In the genomic region with DNA sequence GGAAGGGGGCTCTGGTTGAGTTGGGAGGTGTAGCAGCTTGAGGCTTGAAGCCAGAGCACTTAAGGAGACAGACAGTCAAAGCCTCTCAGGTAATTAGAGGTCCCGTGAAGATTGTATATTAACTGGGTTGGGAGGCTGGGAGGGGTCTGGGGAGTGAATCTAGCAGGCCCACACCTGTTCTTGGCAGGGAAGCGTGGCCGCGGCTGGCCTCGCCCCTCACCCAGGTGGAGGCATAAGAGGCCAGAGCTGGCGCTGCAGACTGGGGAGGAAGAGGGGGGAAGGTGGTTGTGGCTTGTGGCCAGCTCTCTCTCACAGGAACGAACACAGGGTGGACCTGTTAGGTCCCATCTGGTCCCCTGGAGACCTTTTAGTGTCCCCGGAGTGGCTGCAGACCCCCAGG, we compare ENCODE assay signal across 20 mouse cellular contexts. TPM values are rescaled to one million over a fixed set of nuclear protein-coding genes. Genes with fewer than 3 reads are reported as not detected.
DNase-seq lines count a peak whose midpoint lies in the region; ATAC-seq lines count a peak whose summit lies in the region.
"Had no signal": no experiment of that assay in that cellular context is flagged by ENCODE, and none has a peak within 500 bp of the region (broad histone marks: within the 10 kb centered on the region; RNA-seq: fewer than 3 reads in every experiment).

No protein-coding gene starts in this region.

- 57% methylated on average over 8 of the region's 8 CpGs for WGBS in kidney, embryonic 14.5 days
- 52% methylated on average over 8 of the region's 8 CpGs for WGBS in intestine, embryonic 15.5 days
- 61% methylated on average over 8 of the region's 8 CpGs for WGBS in stomach, embryonic 14.5 days

- H3K9me3 ChIP-seq in kidney, embryonic 14.5 days (ENCODE audit: control insufficient read depth, low read length) = no peaks in the 10 kb centered on the region
- no peaks in the 10 kb centered on the region for H3K9me3 ChIP-seq in intestine, embryonic 15.5 days
- no peaks in the 10 kb centered on the region for H3K9me3 ChIP-seq in stomach, embryonic 14.5 days (ENCODE audit: control insufficient read depth, low read depth, low read length)
- H3K9me3 ChIP-seq: forebrain, embryonic 12.5 days; hindbrain, embryonic 10.5 days had no signal

- 0 out of 2 replicates have a peak overlapping the region, but pooled peaks have one; percentile 12 for H3K4me2 ChIP-seq in kidney, embryonic 14.5 days (replicated peaks; ENCODE audit: low read depth, low read length)
- peak overlapping the region; percentile 97 for H3K4me2 ChIP-seq in intestine, embryonic 15.5 days (replicated peaks)
- H3K4me2 ChIP-seq in stomach, embryonic 14.5 days (replicated peaks; ENCODE audit: low read depth, low read length) = peak overlapping the region; percentile 23
- H3K4me2 ChIP-seq: forebrain, embryonic 12.5 days; heart, embryonic 12.5 days; hindbrain, embryonic 14.5 days had no signal

- H3K4me3 ChIP-seq in kidney, embryonic 14.5 days (ENCODE audit: low read length) = no peak overlapping the region
- peak overlapping the region; percentile 9 for H3K4me3 ChIP-seq in intestine, embryonic 15.5 days (replicated peaks)
- no peak overlapping the region for H3K4me3 ChIP-seq in stomach, embryonic 14.5 days (ENCODE audit: low read depth, low read length)
- H3K4me3 ChIP-seq: forebrain, embryonic 12.5 days; heart, adult 2 months; heart, embryonic 12.5 days; hindbrain, embryonic 10.5 days had no signal

- H3K4me1 ChIP-seq in kidney, embryonic 14.5 days (ENCODE audit: control insufficient read depth, insufficient read depth, low read length) = peaks cover 46% of the 10 kb centered on the region
- peaks cover 58% of the 10 kb centered on the region for H3K4me1 ChIP-seq in intestine, embryonic 15.5 days (replicated peaks)
- peaks cover 21% of the 10 kb centered on the region for H3K4me1 ChIP-seq in stomach, embryonic 14.5 days (ENCODE audit: control insufficient read depth, insufficient read depth, low read length)

- DNase-seq in kidney, postnatal 36 days = no peak
- DNase-seq in A20 (ENCODE audit: low read depth, low spot score) = peak; percentile 37
- no peak for DNase-seq in left cerebral cortex, adult 18-20 months (ENCODE audit: low spot score in 2 of 2)
- DNase-seq in lung, postnatal 10 days = no peak
- DNase-seq in spleen, postnatal 14 days (ENCODE audit: low spot score in 2 of 2) = no peak
- DNase-seq: adrenal gland, adult 8-10 months; adrenal gland, postnatal 36 days; cerebellum, adult 2 months; cerebellum, postnatal 10 days; gastrocnemius, postnatal 10 days; heart, adult 2 months had no signal

- H3K27me3 ChIP-seq in kidney, embryonic 14.5 days (ENCODE audit: control insufficient read depth, insufficient read depth, low read length) = no peaks in the 10 kb centered on the region; the same call in 1 of the 2 replicates
- H3K27me3 ChIP-seq in intestine, embryonic 15.5 days (replicated peaks) = no peaks in the 10 kb centered on the region
- no peaks in the 10 kb centered on the region for H3K27me3 ChIP-seq in stomach, embryonic 14.5 days (ENCODE audit: control insufficient read depth, insufficient read depth, low read length)
- H3K27me3 ChIP-seq: CH12.LX had no signal

- H3K9ac ChIP-seq in kidney, embryonic 14.5 days (ENCODE audit: low read depth, low read length) = no peak overlapping the region
- peak overlapping the region; percentile 35 for H3K9ac ChIP-seq in intestine, embryonic 15.5 days
- H3K9ac ChIP-seq in stomach, embryonic 14.5 days (replicated peaks; ENCODE audit: low read depth, low read length) = no peak overlapping the region
- H3K9ac ChIP-seq: forebrain, embryonic 12.5 days; heart, embryonic 12.5 days; hindbrain, embryonic 14.5 days had no signal

- H3K36me3 ChIP-seq in kidney, embryonic 14.5 days (ENCODE audit: control insufficient read depth, insufficient read depth, low read length) = no peaks in the 10 kb centered on the region
- no peaks in the 10 kb centered on the region for H3K36me3 ChIP-seq in intestine, embryonic 15.5 days
- H3K36me3 ChIP-seq in stomach, embryonic 14.5 days (ENCODE audit: control insufficient read depth, insufficient read depth, low read length) = no peaks in the 10 kb centered on the region
- H3K36me3 ChIP-seq: forebrain, embryonic 12.5 days; heart, embryonic 12.5 days; hindbrain, embryonic 10.5 days had no signal

- H3K27ac ChIP-seq in kidney, embryonic 14.5 days (ENCODE audit: low read depth, low read length) = peak overlapping the region; percentile 24; the same call in 1 of the 2 replicates
- H3K27ac ChIP-seq in intestine, embryonic 15.5 days = peak overlapping the region; percentile 51
- H3K27ac ChIP-seq in stomach, embryonic 14.5 days (ENCODE audit: low read length) = peak overlapping the region; percentile 66; the same call in 1 of the 2 replicates
- H3K27ac ChIP-seq: forebrain, embryonic 12.5 days; heart, adult 2 months; hindbrain, embryonic 10.5 days; hindbrain, embryonic 14.5 days had no signal

- no peak for ATAC-seq in kidney, embryonic 14.5 days (ENCODE audit: low FRiP score, low TSS enrichment)
- ATAC-seq in intestine, embryonic 15.5 days = no peak
- ATAC-seq in stomach, embryonic 14.5 days (ENCODE audit: insufficient number of reproducible peaks, insufficient read depth, low FRiP score, low read depth) = no peak
- ATAC-seq: forebrain, embryonic 16.5 days had no signal

RNA-seq across cellular contexts. Expression of gene Itpr3, which starts 3.6 kb away (rescaled TPM):
- 5.3 and 9.9 TPM in 2 replicates for polyA plus RNA-seq in kidney, embryonic 14.5 days (2014; fragmentation: Nextera tagmentation; extraction: Ambion mirVana)
- 13.0 and 14.5 TPM in 2 replicates for polyA plus RNA-seq in intestine, embryonic 15.5 days (2015; fragmentation: Nextera tagmentation; extraction: Ambion mirVana)
- 11.5 and 13.3 TPM in 2 replicates for polyA plus RNA-seq in stomach, embryonic 14.5 days (2014; fragmentation: Nextera tagmentation; extraction: Ambion mirVana)
- 1 to 10 TPM; 2.8 to 3.0 TPM for total RNA-seq in left cerebral cortex, adult 18-20 months (2021)

RNA-seq across cellular contexts. Expression of gene Bak1, which starts 31.9 kb away (rescaled TPM):
- 11.1 and 16.0 TPM in 2 replicates for polyA plus RNA-seq in kidney, embryonic 14.5 days (2014; fragmentation: Nextera tagmentation; extraction: Ambion mirVana)
- 7.3 and 8.1 TPM in 2 replicates for polyA plus RNA-seq in intestine, embryonic 15.5 days (2015; fragmentation: Nextera tagmentation; extraction: Ambion mirVana)
- 8.6 and 10.4 TPM in 2 replicates for polyA plus RNA-seq in stomach, embryonic 14.5 days (2014; fragmentation: Nextera tagmentation; extraction: Ambion mirVana)
- total RNA-seq in left cerebral cortex, adult 18-20 months (2021) = 10 to 100 TPM; 12.0 to 13.0 TPM

Comparison
In these comparisons a context has a peak if more than half of its experiments do, and no peak if none do; other contexts are left out.
1. H3K4me2 ChIP-seq: peak in every context shown above with its lines; median percentile 97 in intestine, embryonic 15.5 days; 23 in stomach, embryonic 14.5 days; 12 in kidney, embryonic 14.5 days.